Mouse (Mus musculus) heart, embryonic 15.5 days (tissue): ENCODE results near the gene Gdf3. TPM values are rescaled to one million over a fixed set of nuclear protein-coding genes. Genes with fewer than 3 reads are reported as not detected.

ENCODE experiments used
- ATAC-seq: fragments of 200-750 bp; cut with Nextera tagmentation; replicated peaks from 2 replicates; pipeline ENCODE4 v1.8.0; 2017; ENCODE audit warnings: low read depth, moderate TSS enrichment; ENCODE audit not compliant: insufficient number of reproducible peaks, insufficient read depth, low FRiP score
- H3K27ac ChIP-seq: fragments of 300-500 bp; sonication (generic); 2 replicates; pipeline ENCODE4 v1.5.1; 2015; ENCODE audit warnings: mild to moderate bottlenecking, inconsistent platforms
- H3K27me3 ChIP-seq: fragments of 300-500 bp; sonication (generic); 2 replicates; pipeline ENCODE4 v1.6.1; 2015; ENCODE audit warnings: inconsistent platforms
- H3K36me3 ChIP-seq: fragments of 300-500 bp; sonication (generic); 2 replicates; pipeline ENCODE4 v1.6.1; 2015; ENCODE audit warnings: mild to moderate bottlenecking, inconsistent platforms
- H3K4me1 ChIP-seq: fragments of 300-500 bp; sonication (generic); replicated peaks from 2 replicates; pipeline ENCODE4 v1.6.1; 2015; ENCODE audit warnings: inconsistent platforms
- H3K4me2 ChIP-seq: fragments of 300-500 bp; sonication (generic); 2 replicates; pipeline ENCODE4 v1.6.1; 2015; ENCODE audit warnings: inconsistent platforms, mild to moderate bottlenecking, moderate library complexity
- H3K4me3 ChIP-seq: fragments of 300-500 bp; sonication (generic); 2 replicates; pipeline ENCODE4 v1.5.1; 2015; ENCODE audit warnings: mild to moderate bottlenecking, inconsistent platforms
- H3K9ac ChIP-seq: fragments of 300-500 bp; sonication (generic); 2 replicates; pipeline ENCODE4 v1.6.1; 2015; ENCODE audit warnings: mild to moderate bottlenecking, inconsistent platforms
- H3K9me3 ChIP-seq: fragments of 300-500 bp; sonication (generic); replicated peaks from 2 replicates; pipeline ENCODE4 v1.6.1; 2016; ENCODE audit warnings: inconsistent platforms
- WGBS: fragments of 180-500 bp; shearing (Covaris S2); methylation state at CpG from one replicate; pipeline ENCODE4 v1.1.7; 2015; ENCODE audit warnings: mixed read lengths; 5-methylcytosine and 5-hydroxymethylcytosine counted together
- polyA plus RNA-seq: library from polyadenylated mRNA; unstranded; fragments of >200 nt; fragmentation: Nextera tagmentation; extraction: Ambion mirVana; gene quantifications from 2 replicates; pipeline ENCODE4 v1.2.1, GENCODE M21; 2015

Gene Gdf3
- polyA plus RNA-seq, 1 experiment from 2014 or later: 0.11 TPM

- no peak overlapping the region for H3K4me2 ChIP-seq
- H3K27me3 ChIP-seq: peaks cover 18% of the 10 kb centered on the region
- ATAC-seq: no peak
- H3K4me3 ChIP-seq: no peak overlapping the region
- no peak overlapping the region for H3K9ac ChIP-seq
- H3K27ac ChIP-seq: no peak overlapping the region
- no peaks in the 10 kb centered on the region for H3K36me3 ChIP-seq
- WGBS: 71% methylated on average over 20 of the region's 20 CpGs
- no peaks in the 10 kb centered on the region for H3K9me3 ChIP-seq
- H3K4me1 ChIP-seq: peaks cover 5% of the 10 kb centered on the region; the same call in 1 of the 2 replicates
Observed at GRCm38 (mm10) chr6:122561005-122561404, 48.9 kb downstream of the Gdf3 start.

- 11% methylated on average over 17 of the region's 17 CpGs for WGBS
- H3K4me2 ChIP-seq: peak overlapping the region; percentile 49
- H3K9ac ChIP-seq: 0 out of 2 replicates have a peak overlapping the region, but pooled peaks have one; percentile 21
- H3K36me3 ChIP-seq: no peaks in the 10 kb centered on the region
- H3K4me1 ChIP-seq: peaks cover 8% of the 10 kb centered on the region
- no peak for ATAC-seq
- no peaks in the 10 kb centered on the region for H3K9me3 ChIP-seq
- 0 out of 2 replicates have a peak overlapping the region, but pooled peaks have one; percentile 13 for H3K4me3 ChIP-seq
- peaks cover 23% of the 10 kb centered on the region for H3K27me3 ChIP-seq
- no peak overlapping the region for H3K27ac ChIP-seq
Observed at GRCm38 (mm10) chr6:122560427-122560826, 49.5 kb downstream of the Gdf3 start.

- WGBS: 22% methylated on average over 15 of the region's 15 CpGs
- Histone ChIP-seq H3K4me1 (peaks cover 10% of the 10 kb centered on the region), H3K4me3 (no peak overlapping the region), H3K4me2 (0 out of 2 replicates have a peak overlapping the region, but pooled peaks have one; percentile 27), H3K27ac (no peak overlapping the region), H3K27me3 (peaks cover 21% of the 10 kb centered on the region), H3K36me3 (no peaks in the 10 kb centered on the region), H3K9ac (no peak overlapping the region), H3K9me3 (no peaks in the 10 kb centered on the region)
- no peak for ATAC-seq
Observed at GRCm38 (mm10) chr6:122556959-122557561, 52.8 kb downstream of the Gdf3 start.

Other genes starting within 250 kb of the Gdf3 start
- 0.94 and 4.5 TPM in 2 replicates for gene Rimklb, start 111.3 kb downstream of the Gdf3 start, polyA plus RNA-seq
- gene Mfap5, start 104.2 kb downstream of the Gdf3 start, polyA plus RNA-seq: 32.9 and 36.3 TPM in 2 replicates
- gene Aicda, start 56.3 kb downstream of the Gdf3 start, polyA plus RNA-seq: 0.14 TPM in 1 of 2 replicates, not detected in the other
- 3.3 and 5.7 TPM in 2 replicates for gene Apobec1, start 7.6 kb downstream of the Gdf3 start, polyA plus RNA-seq
- 0.28 TPM in 1 of 2 replicates, not detected in the other for gene Dppa3, start 16.3 kb upstream of the Gdf3 start, polyA plus RNA-seq
- gene Nanog, start 97.4 kb upstream of the Gdf3 start, polyA plus RNA-seq: 0.56 and 0.79 TPM in 2 replicates
- gene Slc2a3, start 191.6 kb upstream of the Gdf3 start, polyA plus RNA-seq: 8.4 and 12.2 TPM in 2 replicates
- gene Foxj2, start 209.8 kb upstream of the Gdf3 start, polyA plus RNA-seq: 5.0 and 6.7 TPM in 2 replicates
- 2.8 and 4.3 TPM in 2 replicates for gene C3ar1, start 246.1 kb upstream of the Gdf3 start, polyA plus RNA-seq